Mouse (Mus musculus): ENCODE measurements around the gene Mpc1.
"Not testable (repeated sequence)": the region's sequence is repeated elsewhere in the genome, so short reads cannot be mapped to it uniquely, and the experiment has no call there.

DNA sequence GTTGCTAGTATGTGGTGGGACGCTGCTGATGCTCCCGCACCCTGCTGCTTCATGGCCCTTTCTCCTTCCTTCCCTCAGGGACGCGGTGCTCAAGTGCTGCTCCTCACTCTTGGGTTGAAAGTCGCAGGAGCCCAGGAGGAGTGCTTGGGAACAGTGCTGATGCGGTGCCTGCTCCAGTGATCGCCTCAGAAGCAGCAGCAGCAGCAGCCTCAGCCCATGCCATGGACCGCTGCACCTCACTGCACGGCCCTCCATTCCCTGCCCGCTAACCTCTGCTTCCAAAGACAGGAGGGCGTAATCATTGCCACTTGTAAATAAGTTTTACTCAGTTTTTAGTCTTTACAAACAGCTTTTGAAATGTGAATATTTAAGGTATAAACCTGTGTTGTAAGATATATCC, 44.2 kb downstream of the Mpc1 start:
- TF ChIP-seq POLR2A (IDR thresholded peaks at IDR 0.05; ENCODE audit: control insufficient read depth, extremely low read depth, insufficient read depth, low read length, poor library complexity); CTCF (IDR thresholded peaks at IDR 0.05; ENCODE audit: borderline replicate concordance, control insufficient read depth, extremely low read depth, insufficient read depth, low read length, poor library complexity): not testable (repeated sequence)
